Mouse (Mus musculus) liver, postnatal 0 days (tissue): ENCODE data around the gene Patz1. TPM values are rescaled to one million over a fixed set of nuclear protein-coding genes. Genes with fewer than 3 reads are reported as not detected.

Source experiments
- ATAC-seq: fragments of 200-750 bp; cut with Nextera tagmentation; 2 replicates; pipeline ENCODE4 v1.8.0; 2017; ENCODE audit warnings: mild to moderate bottlenecking, moderate library complexity
- DNase-seq: peaks from one replicate; pipeline ENCODE4 v3.0.0-alpha.2; 2016
- H3K27ac ChIP-seq: fragments of 300-500 bp; sonication (generic); 2 replicates; pipeline ENCODE4 v1.5.1; 2014; ENCODE audit warnings: antibody characterized with exemption, moderate library complexity, mild to moderate bottlenecking, low read depth
- H3K27me3 ChIP-seq: fragments of 300-500 bp; sonication (generic); 2 replicates; pipeline ENCODE4 v1.6.1; 2014; ENCODE audit warnings: low read length, control low read depth, mixed read lengths; ENCODE audit not compliant: insufficient read depth
- H3K36me3 ChIP-seq: fragments of 300-500 bp; sonication (generic); replicated peaks from 2 replicates; pipeline ENCODE4 v1.6.1; 2014; ENCODE audit warnings: mild to moderate bottlenecking, control low read depth, low read length, moderate library complexity, mixed read lengths; ENCODE audit not compliant: insufficient read depth
- H3K4me1 ChIP-seq: fragments of 300-500 bp; sonication (generic); 2 replicates; pipeline ENCODE4 v1.6.1; 2014; ENCODE audit warnings: antibody characterized with exemption, mild to moderate bottlenecking, control low read depth; ENCODE audit not compliant: insufficient read depth
- H3K4me2 ChIP-seq: fragments of 300-500 bp; sonication (generic); 2 replicates; pipeline ENCODE4 v1.6.1; 2014; ENCODE audit warnings: low read depth, mild to moderate bottlenecking, low read length, moderate library complexity, mixed read lengths
- H3K4me3 ChIP-seq: fragments of 300-500 bp; sonication (generic); 2 replicates; pipeline ENCODE4 v1.5.1; 2014; ENCODE audit warnings: low read depth, low read length
- H3K9ac ChIP-seq: fragments of 300-500 bp; sonication (generic); replicated peaks from 2 replicates; pipeline ENCODE4 v1.6.1; 2014; ENCODE audit warnings: mild to moderate bottlenecking, moderate library complexity
- H3K9me3 ChIP-seq: fragments of 300-500 bp; sonication (generic); 2 replicates; pipeline ENCODE4 v1.6.1; 2016; ENCODE audit warnings: mild to moderate bottlenecking, control low read depth, low read length, mixed read lengths
- CTCF ChIP-seq: sonication (generic); IDR thresholded peaks from 2 replicates; pipeline ENCODE4 v1.5.1; 2016; ENCODE audit warnings: antibody characterized with exemption, low read depth
- EP300 ChIP-seq: IDR thresholded peaks from 2 replicates; pipeline ENCODE4 v1.6.1; 2016; ENCODE audit warnings: antibody characterized with exemption, low read depth, mild to moderate bottlenecking
- WGBS: fragments of 180-500 bp; shearing (Covaris S2); extraction: QIAGEN DNeasy Blood & Tissue Kit; methylation state at CpG from one replicate; pipeline ENCODE4 v1.1.7; 2014; ENCODE audit not compliant: insufficient replicate concordance; 5-methylcytosine and 5-hydroxymethylcytosine counted together
- polyA plus RNA-seq: library from polyadenylated mRNA; unstranded; fragments of >200 nt; fragmentation: Nextera tagmentation; extraction: Ambion mirVana; gene quantifications from 2 replicates; pipeline ENCODE4 v1.2.1, GENCODE M21; 2015

The Patz1 gene
- polyA plus RNA-seq, 1 experiment from 2014 or later: 8.8 TPM

GRCm38 (mm10) chr11:3296056-3296455 is 7.4 kb downstream of the Patz1 start:
- Histone ChIP-seq H3K4me2 (no peak overlapping the region), H3K4me3 (no peak overlapping the region), H3K4me1 (peaks cover 33% of the 10 kb centered on the region), H3K27ac (no peak overlapping the region; the same call in 1 of the 2 replicates), H3K36me3 (peaks cover 73% of the 10 kb centered on the region), H3K9ac (no peak overlapping the region), H3K9me3 (no peaks in the 10 kb centered on the region), H3K27me3 (no peaks in the 10 kb centered on the region)
- TF ChIP-seq EP300 (no peak), CTCF (no peak)
- WGBS: 59% methylated on average over 5 of the region's 5 CpGs
- DNase-seq (no peak), ATAC-seq (no peak)

- Histone ChIP-seq H3K36me3 (peaks cover 79% of the 10 kb centered on the region), H3K9ac (no peak overlapping the region), H3K4me2 (no peak overlapping the region), H3K27me3 (no peaks in the 10 kb centered on the region), H3K4me1 (peaks cover 12% of the 10 kb centered on the region), H3K27ac (peak overlapping the region; percentile 35; the same call in 1 of the 2 replicates), H3K4me3 (no peak overlapping the region), H3K9me3 (no peaks in the 10 kb centered on the region)
- 61% methylated on average over 10 of the region's 10 CpGs for WGBS
- peak; percentile 33; the same call in 1 of the 2 replicates for ATAC-seq
- no peak for DNase-seq
- no peak for TF ChIP-seq CTCF
- TF ChIP-seq EP300: no peak
Measured at GRCm38 (mm10) chr11:3297871-3298812, 9.5 kb downstream of the Patz1 start.

- Histone ChIP-seq H3K9ac (no peak overlapping the region), H3K4me1 (peaks cover 6% of the 10 kb centered on the region), H3K36me3 (peaks cover 73% of the 10 kb centered on the region), H3K4me2 (no peak overlapping the region), H3K27ac (peak overlapping the region; percentile 4; the same call in 1 of the 2 replicates), H3K27me3 (no peaks in the 10 kb centered on the region), H3K4me3 (no peak overlapping the region), H3K9me3 (no peaks in the 10 kb centered on the region)
- ATAC-seq: no peak
- WGBS: 88% methylated on average over 14 of the region's 14 CpGs
- TF ChIP-seq EP300: no peak
- TF ChIP-seq CTCF: no peak
- DNase-seq: no peak
Measured at GRCm38 (mm10) chr11:3298813-3299185, 10.1 kb downstream of the Patz1 start.

- WGBS: 91% methylated on average over 5 of the region's 5 CpGs
- H3K4me2 ChIP-seq: no peak overlapping the region
- no peak overlapping the region for H3K9ac ChIP-seq
- DNase-seq (no peak), ATAC-seq (no peak)
- H3K4me1 ChIP-seq: no peaks in the 10 kb centered on the region
- no peaks in the 10 kb centered on the region for H3K27me3 ChIP-seq
- no peak for TF ChIP-seq CTCF
- no peak for TF ChIP-seq EP300
- no peak overlapping the region for H3K27ac ChIP-seq
- peaks cover 68% of the 10 kb centered on the region for H3K36me3 ChIP-seq
- H3K4me3 ChIP-seq: no peak overlapping the region
- no peaks in the 10 kb centered on the region for H3K9me3 ChIP-seq
Measured at GRCm38 (mm10) chr11:3301075-3301474, 12.4 kb downstream of the Patz1 start.

- H3K9ac ChIP-seq: no peak overlapping the region
- ATAC-seq (no peak), DNase-seq (no peak)
- H3K9me3 ChIP-seq: no peaks in the 10 kb centered on the region
- no peak overlapping the region for H3K4me2 ChIP-seq
- H3K4me3 ChIP-seq: no peak overlapping the region
- H3K27ac ChIP-seq: no peak overlapping the region
- 81% methylated on average over 4 of the region's 4 CpGs for WGBS
- peaks cover 68% of the 10 kb centered on the region for H3K36me3 ChIP-seq
- no peaks in the 10 kb centered on the region for H3K27me3 ChIP-seq
- H3K4me1 ChIP-seq: no peaks in the 10 kb centered on the region
- TF ChIP-seq EP300 (no peak), CTCF (no peak)
Measured at GRCm38 (mm10) chr11:3302385-3302784, 13.7 kb downstream of the Patz1 start.

GRCm38 (mm10) chr11:3302792-3303191 is 14.1 kb downstream of the Patz1 start:
- peaks cover 68% of the 10 kb centered on the region for H3K36me3 ChIP-seq
- no peaks in the 10 kb centered on the region for H3K27me3 ChIP-seq
- ATAC-seq (no peak), DNase-seq (no peak)
- no peak overlapping the region for H3K27ac ChIP-seq
- 72% methylated on average over 4 of the region's 4 CpGs for WGBS
- H3K4me3 ChIP-seq: no peak overlapping the region
- no peak for TF ChIP-seq CTCF
- no peak for TF ChIP-seq EP300
- H3K4me1 ChIP-seq: no peaks in the 10 kb centered on the region
- H3K9ac ChIP-seq: no peak overlapping the region
- H3K4me2 ChIP-seq: no peak overlapping the region
- no peaks in the 10 kb centered on the region for H3K9me3 ChIP-seq
